Mouse (Mus musculus): ENCODE results near the gene Tsr2.

The Tsr2 gene

GRCm38 (mm10) chrX:151046321-151046720 is 50.0 kb downstream of the Tsr2 start:
- DNase-seq = no peak

- DNase-seq = no peak
These were observed 50.5 kb downstream of the Tsr2 start, which contains the start of gene Fgd1 for GRCm38 (mm10) chrX:151045850-151046249. TSS of gene Fgd1 (plus strand) at chrX:151046150.

- no peak for DNase-seq
These were observed 55.1 kb downstream of the Tsr2 start for GRCm38 (mm10) chrX:151041223-151041622.
